Mouse (Mus musculus): ENCODE measurements at regions not wholly inside any gene's neighbourhood (a gene's known extent, or its start where the extent isn't known, plus 50 kb on each side); places are given as distances from the start of the nearest gene placed in this dataset.

GRCm38 (mm10) chr6:103967811-103968420 lies 457.5 kb downstream of the Chl1 start:
- ATAC-seq (ENCODE audit: low FRiP score) (no peak), DNase-seq (ENCODE audit: low spot score) (no peak)
- WGBS: 93% methylated on average over 1 of the region's 1 CpGs
- Histone ChIP-seq H3K36me3 (replicated peaks; ENCODE audit: control insufficient read depth, insufficient read depth) (no peaks in the 10 kb centered on the region), H3K4me3 (replicated peaks; ENCODE audit: low read length) (no peak overlapping the region), H3K4me2 (replicated peaks) (no peak overlapping the region), H3K4me1 (replicated peaks; ENCODE audit: control insufficient read depth, insufficient read depth, low read length) (no peaks in the 10 kb centered on the region), H3K27ac (no peak overlapping the region), H3K9me3 (ENCODE audit: control insufficient read depth, low read length) (no peaks in the 10 kb centered on the region), H3K9ac (no peak overlapping the region), H3K27me3 (ENCODE audit: control insufficient read depth, insufficient read depth, low read length) (no peaks in the 10 kb centered on the region)

GRCm38 (mm10) chr6:103999186-103999585 lies 488.8 kb downstream of the Chl1 start:
- H3K27ac ChIP-seq: no peak overlapping the region
- ATAC-seq (ENCODE audit: low FRiP score) (no peak), DNase-seq (ENCODE audit: low spot score) (no peak)
- no peaks in the 10 kb centered on the region for H3K36me3 ChIP-seq (replicated peaks; ENCODE audit: control insufficient read depth, insufficient read depth)
- H3K4me1 ChIP-seq (replicated peaks; ENCODE audit: control insufficient read depth, insufficient read depth, low read length): no peaks in the 10 kb centered on the region
- no peak overlapping the region for H3K4me3 ChIP-seq (replicated peaks; ENCODE audit: low read length)
- no peaks in the 10 kb centered on the region for H3K9me3 ChIP-seq (ENCODE audit: control insufficient read depth, low read length)
- no peak overlapping the region for H3K4me2 ChIP-seq (replicated peaks)
- no peaks in the 10 kb centered on the region for H3K27me3 ChIP-seq (ENCODE audit: control insufficient read depth, insufficient read depth, low read length)
- no peak overlapping the region for H3K9ac ChIP-seq
- 88% methylated on average over 1 of the region's 1 CpGs for WGBS

- Histone ChIP-seq H3K9me3 (ENCODE audit: control insufficient read depth, low read length) (no peaks in the 10 kb centered on the region), H3K4me2 (replicated peaks) (peak overlapping the region; percentile 33), H3K9ac (no peak overlapping the region), H3K27me3 (ENCODE audit: control insufficient read depth, insufficient read depth, low read length) (no peaks in the 10 kb centered on the region), H3K4me3 (replicated peaks; ENCODE audit: low read length) (no peak overlapping the region), H3K4me1 (replicated peaks; ENCODE audit: control insufficient read depth, insufficient read depth, low read length) (0 out of 2 replicates have a peak, but pooled peaks cover 6% of the 10 kb centered on the region), H3K36me3 (replicated peaks; ENCODE audit: control insufficient read depth, insufficient read depth) (no peaks in the 10 kb centered on the region), H3K27ac (no peak overlapping the region)
- DNase-seq (ENCODE audit: low spot score) (peak; percentile 93), ATAC-seq (ENCODE audit: low FRiP score) (peak; percentile 66)
- 8% methylated on average over 9 of the region's 9 CpGs for WGBS
Measured at GRCm38 (mm10) chr6:104028439-104029091, 464.0 kb upstream of the Cntn6 start.

- Histone ChIP-seq H3K27ac (no peak overlapping the region), H3K9me3 (ENCODE audit: control insufficient read depth, low read length) (no peaks in the 10 kb centered on the region), H3K27me3 (ENCODE audit: control insufficient read depth, insufficient read depth, low read length) (no peaks in the 10 kb centered on the region), H3K4me2 (replicated peaks) (no peak overlapping the region), H3K4me3 (replicated peaks; ENCODE audit: low read length) (no peak overlapping the region), H3K9ac (no peak overlapping the region), H3K36me3 (replicated peaks; ENCODE audit: control insufficient read depth, insufficient read depth) (no peaks in the 10 kb centered on the region), H3K4me1 (replicated peaks; ENCODE audit: control insufficient read depth, insufficient read depth, low read length) (no peaks in the 10 kb centered on the region)
- ATAC-seq (ENCODE audit: low FRiP score): no peak
- DNase-seq (ENCODE audit: low spot score): no peak
Measured at GRCm38 (mm10) chr6:104038853-104039252, 453.7 kb upstream of the Cntn6 start.

- Histone ChIP-seq H3K9me3 (ENCODE audit: control insufficient read depth, low read length) (no peaks in the 10 kb centered on the region), H3K27ac (no peak overlapping the region), H3K4me3 (replicated peaks; ENCODE audit: low read length) (no peak overlapping the region), H3K9ac (no peak overlapping the region), H3K4me2 (replicated peaks) (no peak overlapping the region), H3K4me1 (replicated peaks; ENCODE audit: control insufficient read depth, insufficient read depth, low read length) (no peaks in the 10 kb centered on the region), H3K36me3 (replicated peaks; ENCODE audit: control insufficient read depth, insufficient read depth) (no peaks in the 10 kb centered on the region), H3K27me3 (ENCODE audit: control insufficient read depth, insufficient read depth, low read length) (no peaks in the 10 kb centered on the region)
- no peak for DNase-seq (ENCODE audit: low spot score)
- 89% methylated on average over 2 of the region's 2 CpGs for WGBS
- ATAC-seq (ENCODE audit: low FRiP score): no peak
Measured at GRCm38 (mm10) chr6:104040450-104040849, 452.1 kb upstream of the Cntn6 start.

GRCm38 (mm10) chr6:104055996-104056395 lies 436.6 kb upstream of the Cntn6 start:
- ATAC-seq (ENCODE audit: low FRiP score) (no peak), DNase-seq (ENCODE audit: low spot score) (no peak)
- no peaks in the 10 kb centered on the region for H3K36me3 ChIP-seq (replicated peaks; ENCODE audit: control insufficient read depth, insufficient read depth)
- H3K27me3 ChIP-seq (ENCODE audit: control insufficient read depth, insufficient read depth, low read length): no peaks in the 10 kb centered on the region
- no peak overlapping the region for H3K4me3 ChIP-seq (replicated peaks; ENCODE audit: low read length)
- H3K27ac ChIP-seq: no peak overlapping the region
- H3K4me1 ChIP-seq (replicated peaks; ENCODE audit: control insufficient read depth, insufficient read depth, low read length): no peaks in the 10 kb centered on the region
- no peak overlapping the region for H3K9ac ChIP-seq
- H3K4me2 ChIP-seq (replicated peaks): no peak overlapping the region
- WGBS: 83% methylated on average over 1 of the region's 1 CpGs
- no peaks in the 10 kb centered on the region for H3K9me3 ChIP-seq (ENCODE audit: control insufficient read depth, low read length)

- H3K4me2 ChIP-seq (replicated peaks): no peak overlapping the region
- no peaks in the 10 kb centered on the region for H3K36me3 ChIP-seq (replicated peaks; ENCODE audit: control insufficient read depth, insufficient read depth)
- no peaks in the 10 kb centered on the region for H3K9me3 ChIP-seq (ENCODE audit: control insufficient read depth, low read length)
- no peak overlapping the region for H3K27ac ChIP-seq
- no peaks in the 10 kb centered on the region for H3K4me1 ChIP-seq (replicated peaks; ENCODE audit: control insufficient read depth, insufficient read depth, low read length)
- no peaks in the 10 kb centered on the region for H3K27me3 ChIP-seq (ENCODE audit: control insufficient read depth, insufficient read depth, low read length)
- no peak for ATAC-seq (ENCODE audit: low FRiP score)
- no peak overlapping the region for H3K9ac ChIP-seq
- no peak overlapping the region for H3K4me3 ChIP-seq (replicated peaks; ENCODE audit: low read length)
- DNase-seq (ENCODE audit: low spot score): no peak
Measured at GRCm38 (mm10) chr6:104061692-104062263, 430.8 kb upstream of the Cntn6 start.

- WGBS: 60% methylated on average over 3 of the region's 3 CpGs
- H3K4me2 ChIP-seq (replicated peaks): no peak overlapping the region
- H3K9me3 ChIP-seq (ENCODE audit: control insufficient read depth, low read length): no peaks in the 10 kb centered on the region
- no peak overlapping the region for H3K9ac ChIP-seq
- H3K4me3 ChIP-seq (replicated peaks; ENCODE audit: low read length): no peak overlapping the region
- no peaks in the 10 kb centered on the region for H3K27me3 ChIP-seq (ENCODE audit: control insufficient read depth, insufficient read depth, low read length)
- DNase-seq (ENCODE audit: low spot score) (no peak), ATAC-seq (ENCODE audit: low FRiP score) (no peak)
- H3K4me1 ChIP-seq (replicated peaks; ENCODE audit: control insufficient read depth, insufficient read depth, low read length): no peaks in the 10 kb centered on the region
- no peaks in the 10 kb centered on the region for H3K36me3 ChIP-seq (replicated peaks; ENCODE audit: control insufficient read depth, insufficient read depth)
- H3K27ac ChIP-seq: no peak overlapping the region
Measured at GRCm38 (mm10) chr6:104080581-104080980, 412.0 kb upstream of the Cntn6 start.

GRCm38 (mm10) chr6:104082242-104082641 lies 410.3 kb upstream of the Cntn6 start:
- 94% methylated on average over 2 of the region's 2 CpGs for WGBS
- DNase-seq (ENCODE audit: low spot score) (no peak), ATAC-seq (ENCODE audit: low FRiP score) (no peak)
- Histone ChIP-seq H3K36me3 (replicated peaks; ENCODE audit: control insufficient read depth, insufficient read depth) (no peaks in the 10 kb centered on the region), H3K27me3 (ENCODE audit: control insufficient read depth, insufficient read depth, low read length) (no peaks in the 10 kb centered on the region), H3K4me2 (replicated peaks) (no peak overlapping the region), H3K4me1 (replicated peaks; ENCODE audit: control insufficient read depth, insufficient read depth, low read length) (no peaks in the 10 kb centered on the region), H3K9me3 (ENCODE audit: control insufficient read depth, low read length) (no peaks in the 10 kb centered on the region), H3K4me3 (replicated peaks; ENCODE audit: low read length) (no peak overlapping the region), H3K27ac (no peak overlapping the region), H3K9ac (no peak overlapping the region)
